Mouse (Mus musculus): ENCODE measurements around the gene Hyls1. TPM values are rescaled to one million over a fixed set of nuclear protein-coding genes. Genes with fewer than 3 reads are reported as not detected.
A peak's percentile ranks its signal among the peaks of the same experiment; 100 is the strongest.

The Hyls1 gene
- total and polyA plus RNA-seq, 3 experiments, result 15.4 to 18.9 (median 18.3) TPM

- no peak overlapping the region for H3K27ac ChIP-seq (ENCODE audit: insufficient read depth, low read depth)
- H3K36me3 ChIP-seq (replicated peaks in 1 of 2; ENCODE audit: control insufficient read depth in 1 of 2, insufficient read depth in 1 of 2, low read length in 1 of 2), result no peaks in the 10 kb centered on the region
- peaks cover 15 to 24% of the 10 kb centered on the region in 2 experiments for H3K4me1 ChIP-seq (ENCODE audit: control insufficient read depth in 1 of 2, insufficient read depth in 2 of 2)
- in situ Hi-C loops (cut with MboI; ENCODE audit: low pct_ligation_motif_present, low pct_unique_long_range_greater_than_20kb, low sequenced_read_pairs), result loop anchor here (10.0 to 25.0 kb wide), 2 partner anchors 342 to 509 kb away; partner anchors contain the start of genes Srpr and Tirap
- peaks cover 2% of the 10 kb centered on the region for H3K27me3 ChIP-seq (replicated peaks)
- H3K9me3 ChIP-seq (replicated peaks; ENCODE audit: low read length), result no peaks in the 10 kb centered on the region
- H3K4me3 ChIP-seq (replicated peaks in 1 of 3; ENCODE audit: low read depth in 2 of 3, low read length in 2 of 3, poor library complexity in 1 of 3), result peak overlapping the region; percentile 9 to 35 (median 15)
- peak overlapping the region; percentile 8; the same call in 1 of the 2 replicates for H3K4me2 ChIP-seq (ENCODE audit: insufficient read depth, low read depth, poor library complexity, severe bottlenecking)
- peak; percentile 63 for DNase-seq (ENCODE audit: extremely low read depth)
- no peak overlapping the region for H3K9ac ChIP-seq (ENCODE audit: insufficient read depth, low read depth)
- no peak for TF ChIP-seq JUN (IDR thresholded peaks at IDR 0.05; ENCODE audit: insufficient read depth, low read depth, low read length)
- 0 out of 2 replicates have a peak, but pooled peaks have one; percentile 16 for TF ChIP-seq SIN3A (IDR thresholded peaks at IDR 0.05; ENCODE audit: low read length)
- peak; percentile 24; the same call in 1 of the 2 replicates for TF ChIP-seq HCFC1 (IDR thresholded peaks at IDR 0.05; ENCODE audit: low read depth, low read length)
- TF ChIP-seq KAT2A (IDR thresholded peaks at IDR 0.05; ENCODE audit: insufficient replicate concordance, low read length), result no peak
- TF ChIP-seq UBTF (IDR thresholded peaks at IDR 0.05; ENCODE audit: low read depth, low read length), result no peak
- TF ChIP-seq POLR2A (IDR thresholded peaks at IDR 0.05; ENCODE audit: low read depth, low read length), result 0 out of 2 replicates have a peak, but pooled peaks have one; percentile 22
- no peak for TF ChIP-seq ZKSCAN1 (IDR thresholded peaks at IDR 0.05; ENCODE audit: borderline replicate concordance, low read depth, low read length)
- TF ChIP-seq RCOR1 (conservative IDR thresholded peaks at IDR 0.05; ENCODE audit: low read depth, low read length), result no peak
- no peak for TF ChIP-seq MXI1 (IDR thresholded peaks at IDR 0.05; ENCODE audit: low read depth, low read length)
- peak; percentile 36; the same call in 1 of the 2 replicates for TF ChIP-seq MAX (IDR thresholded peaks at IDR 0.05; ENCODE audit: low read length)
- no peak for TF ChIP-seq ETS1 (conservative IDR thresholded peaks at IDR 0.05; ENCODE audit: low read depth, low read length)
- no peak for TF ChIP-seq JUND (conservative IDR thresholded peaks at IDR 0.05; ENCODE audit: low read depth, low read length)
- no peak for TF ChIP-seq CHD1 (IDR thresholded peaks at IDR 0.05; ENCODE audit: low read depth, low read length)
- TF ChIP-seq GABPA (IDR thresholded peaks at IDR 0.05; ENCODE audit: insufficient replicate concordance, low read depth, low read length), result no peak
- TF ChIP-seq POLR2AphosphoS2 (IDR thresholded peaks at IDR 0.05; ENCODE audit: low read depth, low read length), result no peak
- no peak for TF ChIP-seq MYC (IDR thresholded peaks at IDR 0.05; ENCODE audit: low read depth, low read length)
- TF ChIP-seq USF1 (IDR thresholded peaks at IDR 0.05; ENCODE audit: low read depth, low read length), result no peak
- TF ChIP-seq E2F4 (IDR thresholded peaks at IDR 0.05; ENCODE audit: insufficient replicate concordance, low read depth, low read length), result no peak
- no peak for TF ChIP-seq PAX5 (IDR thresholded peaks at IDR 0.05; ENCODE audit: low read length)
- peak; percentile 84 for TF ChIP-seq IRF4 (IDR thresholded peaks at IDR 0.05; ENCODE audit: low read depth, low read length)
- no peak for TF ChIP-seq TCF12 (IDR thresholded peaks at IDR 0.05; ENCODE audit: low read depth, low read length)
- TF ChIP-seq RAD21 (IDR thresholded peaks at IDR 0.05; ENCODE audit: low read depth, low read length), result no peak
- no peak for TF ChIP-seq MAZ (IDR thresholded peaks at IDR 0.05; ENCODE audit: low read depth, low read length)
- 0 out of 2 replicates have a peak, but pooled peaks have one; percentile 45 for TF ChIP-seq ELF1 (IDR thresholded peaks at IDR 0.05; ENCODE audit: low read depth, low read length)
- peak; percentile 77 for TF ChIP-seq EP300 (IDR thresholded peaks at IDR 0.05; ENCODE audit: low read length)
- dilution Hi-C loops (cut with MboI; ENCODE audit: extremely low pct_ligation_motif_present, extremely low pct_unique_long_range_greater_than_20kb, low sequenced_read_pairs), result loop anchor here (25.0 kb wide), 1 partner anchor 259 kb away; no protein-coding TSS in a partner anchor
- no peaks in the 10 kb centered on the region for H3K79me2 ChIP-seq (replicated peaks; ENCODE audit: control insufficient read depth, extremely low read depth, insufficient read depth, poor library complexity, severe bottlenecking)
Observed at GRCm38 (mm10) chr9:35546745-35547144, 23.5 kb downstream of the Hyls1 start.
